Mouse (Mus musculus) erythroblast, embryonic 14.5 days (primary cell): Measurements from ENCODE around the gene Ank3.

Source experiments
- GATA1 ChIP-seq: IDR thresholded peaks from 2 replicates; pipeline ENCODE4 v1.6.1; 2012; ENCODE audit warnings: low read length, inconsistent platforms, mixed read lengths
- TAL1 ChIP-seq: IDR thresholded peaks from 3 replicates; pipeline ENCODE4 v1.6.1; 2012; ENCODE audit warnings: low read length, inconsistent platforms, mixed read lengths

GRCm38 (mm10) chr10:69892162-69892561 is 493.6 kb downstream of the Ank3 start:
- TF ChIP-seq GATA1 (no peak), TAL1 (no peak)
